Mouse (Mus musculus) neural tube, embryonic 11.5 days (tissue): Measurements from ENCODE around the gene Mmp14. TPM values are rescaled to one million over a fixed set of nuclear protein-coding genes. Genes with fewer than 3 reads are reported as not detected.

Source experiments
- ATAC-seq: fragments of 200-750 bp; cut with Nextera tagmentation; 2 replicates; pipeline ENCODE4 v1.8.0; 2017; ENCODE audit warnings: moderate number of reproducible peaks, mild to moderate bottlenecking, moderate TSS enrichment, moderate library complexity; ENCODE audit not compliant: insufficient read depth, low FRiP score, low TSS enrichment
- DNase-seq: peaks from one replicate; pipeline ENCODE4 v3.0.0-alpha.2; 2015; ENCODE audit warnings: low spot score
- H3K27ac ChIP-seq: fragments of 300-500 bp; sonication (generic); 2 replicates; pipeline ENCODE4 v1.5.1; 2014; ENCODE audit warnings: low read depth, mild to moderate bottlenecking, low read length
- H3K27me3 ChIP-seq: fragments of 300-500 bp; sonication (generic); 2 replicates; pipeline ENCODE4 v1.6.1; 2014; ENCODE audit warnings: mild to moderate bottlenecking, low read length, mixed read lengths; ENCODE audit not compliant: control insufficient read depth, insufficient read depth
- H3K36me3 ChIP-seq: fragments of 300-500 bp; sonication (generic); 2 replicates; pipeline ENCODE4 v1.6.1; 2014; ENCODE audit warnings: mild to moderate bottlenecking, low read length, moderate library complexity, mixed read lengths; ENCODE audit not compliant: control insufficient read depth, insufficient read depth
- H3K4me1 ChIP-seq: fragments of 300-500 bp; sonication (generic); 2 replicates; pipeline ENCODE4 v1.6.1; 2014; ENCODE audit warnings: low read length, mixed read lengths; ENCODE audit not compliant: control insufficient read depth, insufficient read depth
- H3K4me2 ChIP-seq: fragments of 300-500 bp; sonication (generic); 2 replicates; pipeline ENCODE4 v1.6.1; 2014; ENCODE audit warnings: low read depth, mild to moderate bottlenecking, moderate library complexity
- H3K4me3 ChIP-seq: fragments of 300-500 bp; sonication (generic); 2 replicates; pipeline ENCODE4 v1.5.1; 2014; ENCODE audit warnings: low read depth, low read length
- H3K9ac ChIP-seq: fragments of 300-500 bp; sonication (generic); 2 replicates; pipeline ENCODE4 v1.6.1; 2014; ENCODE audit warnings: mild to moderate bottlenecking, low read length
- H3K9me3 ChIP-seq: fragments of 300-500 bp; sonication (generic); 2 replicates; pipeline ENCODE4 v1.6.1; 2016; ENCODE audit warnings: low read length; ENCODE audit not compliant: control insufficient read depth
- WGBS: fragments of 180-500 bp; shearing (Covaris S2); extraction: QIAGEN DNeasy Blood & Tissue Kit; methylation state at CpG from one replicate; pipeline ENCODE4 v1.1.7; 2014; 5-methylcytosine and 5-hydroxymethylcytosine counted together
- polyA plus RNA-seq: library from polyadenylated mRNA; unstranded; fragments of >200 nt; fragmentation: Nextera tagmentation; extraction: Ambion mirVana; gene quantifications from 2 replicates; pipeline ENCODE4 v1.2.1, GENCODE M21; 2014

Mmp14 gene
- polyA plus RNA-seq, 1 experiment from 2014 or later = 70.6 TPM

- WGBS = 76% methylated on average over 2 of the region's 2 CpGs
- Histone ChIP-seq H3K4me2 (no peak overlapping the region), H3K9me3 (no peaks in the 10 kb centered on the region; the same call in 1 of the 2 replicates), H3K4me1 (no peaks in the 10 kb centered on the region), H3K4me3 (no peak overlapping the region), H3K36me3 (no peaks in the 10 kb centered on the region), H3K27me3 (no peaks in the 10 kb centered on the region), H3K27ac (no peak overlapping the region), H3K9ac (no peak overlapping the region)
- ATAC-seq (no peak), DNase-seq (no peak)
Observed at GRCm38 (mm10) chr14:54487732-54488131, 56.3 kb downstream of the Mmp14 start.

DNA sequence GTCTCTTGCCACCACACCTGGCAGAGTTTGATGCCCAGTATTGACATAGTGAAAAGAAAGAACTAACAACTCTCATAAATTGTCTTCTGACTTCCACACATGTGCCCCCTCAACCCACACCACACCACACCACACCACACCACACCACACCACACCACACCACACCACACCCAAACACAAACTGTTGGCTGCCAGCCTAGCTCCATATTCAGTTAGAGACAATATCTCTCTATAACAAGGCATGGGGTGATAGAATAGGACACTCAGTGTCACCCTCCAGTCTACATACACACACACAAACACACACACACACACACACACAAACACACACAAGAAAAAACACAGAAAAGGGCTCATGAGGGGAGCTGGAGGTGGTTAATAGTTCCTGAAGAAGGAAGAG lies 56.9 kb downstream of the Mmp14 start:
- ATAC-seq = no peak
- no peaks in the 10 kb centered on the region for H3K9me3 ChIP-seq
- no peak overlapping the region for H3K27ac ChIP-seq
- H3K27me3 ChIP-seq = no peaks in the 10 kb centered on the region
- no peak overlapping the region for H3K4me2 ChIP-seq
- no peaks in the 10 kb centered on the region for H3K36me3 ChIP-seq
- H3K4me1 ChIP-seq = no peaks in the 10 kb centered on the region
- no peak overlapping the region for H3K9ac ChIP-seq
- no peak for DNase-seq
- no peak overlapping the region for H3K4me3 ChIP-seq

GRCm38 (mm10) chr14:54492345-54493131 lies 61.1 kb downstream of the Mmp14 start:
- Histone ChIP-seq H3K9me3 (no peaks in the 10 kb centered on the region), H3K4me1 (no peaks in the 10 kb centered on the region), H3K27me3 (no peaks in the 10 kb centered on the region), H3K36me3 (no peaks in the 10 kb centered on the region), H3K9ac (no peak overlapping the region), H3K4me3 (no peak overlapping the region), H3K27ac (no peak overlapping the region), H3K4me2 (no peak overlapping the region)
- no peak for DNase-seq
- 68% methylated on average over 18 of the region's 18 CpGs for WGBS
- ATAC-seq = no peak

- H3K27ac ChIP-seq = no peak overlapping the region
- no peaks in the 10 kb centered on the region for H3K9me3 ChIP-seq
- H3K4me2 ChIP-seq = no peak overlapping the region
- ATAC-seq (no peak), DNase-seq (no peak)
- 97% methylated on average over 5 of the region's 5 CpGs for WGBS
- no peaks in the 10 kb centered on the region for H3K27me3 ChIP-seq
- H3K36me3 ChIP-seq = no peaks in the 10 kb centered on the region
- no peak overlapping the region for H3K9ac ChIP-seq
- H3K4me3 ChIP-seq = no peak overlapping the region
- H3K4me1 ChIP-seq = no peaks in the 10 kb centered on the region
Observed at GRCm38 (mm10) chr14:54493236-54493635, 61.8 kb downstream of the Mmp14 start.

- peak; percentile 77 for DNase-seq
- Histone ChIP-seq H3K4me1 (no peaks in the 10 kb centered on the region), H3K4me2 (no peak overlapping the region), H3K4me3 (no peak overlapping the region), H3K27me3 (no peaks in the 10 kb centered on the region), H3K27ac (no peak overlapping the region), H3K9me3 (no peaks in the 10 kb centered on the region), H3K36me3 (no peaks in the 10 kb centered on the region), H3K9ac (no peak overlapping the region)
- ATAC-seq = peak; percentile 41; the same call in 1 of the 2 replicates
- WGBS = 5% methylated on average over 3 of the region's 3 CpGs
Observed at GRCm38 (mm10) chr14:54494234-54494633, 62.8 kb downstream of the Mmp14 start.

Other genes starting within 250 kb of the Mmp14 start
- gene Dad1, start 177.5 kb upstream of the Mmp14 start, polyA plus RNA-seq = 274 and 286 TPM in 2 replicates
- gene Abhd4, start 177.4 kb upstream of the Mmp14 start, polyA plus RNA-seq = 45.7 and 46.6 TPM in 2 replicates
- gene Olfr49, start 146.7 kb upstream of the Mmp14 start, polyA plus RNA-seq = not detected in 2 replicates
- gene Oxa1l, start 70.8 kb upstream of the Mmp14 start, polyA plus RNA-seq = 49.8 and 53.0 TPM in 2 replicates
- 4.5 and 4.8 TPM in 2 replicates for gene Slc7a7, start 13.8 kb upstream of the Mmp14 start, polyA plus RNA-seq
- gene Mrpl52, start 4.7 kb upstream of the Mmp14 start, polyA plus RNA-seq = 190 and 216 TPM in 2 replicates
- gene Lrp10, start 32.5 kb downstream of the Mmp14 start, polyA plus RNA-seq = 24.5 and 26.6 TPM in 2 replicates
- 23.3 and 26.2 TPM in 2 replicates for gene Rem2, start 44.5 kb downstream of the Mmp14 start, polyA plus RNA-seq
- 124 and 126 TPM in 2 replicates for gene Prmt5, start 85.9 kb downstream of the Mmp14 start, polyA plus RNA-seq
- 36.7 and 41.4 TPM in 2 replicates for gene Haus4, start 123.0 kb downstream of the Mmp14 start, polyA plus RNA-seq
- gene Ajuba, start 145.9 kb downstream of the Mmp14 start, polyA plus RNA-seq = 27.9 TPM in 2 replicates
- 8.1 and 8.9 TPM in 2 replicates for gene 4931414P19Rik, start 174.4 kb downstream of the Mmp14 start, polyA plus RNA-seq
- gene Psmb5, start 186.4 kb downstream of the Mmp14 start, polyA plus RNA-seq = 444 and 470 TPM in 2 replicates
- 0.08 TPM in 1 of 2 replicates, not detected in the other for gene Psmb11, start 189.8 kb downstream of the Mmp14 start, polyA plus RNA-seq
- gene Gm17606, start 209.3 kb downstream of the Mmp14 start, polyA plus RNA-seq = not detected in 2 replicates
- gene Cdh24, start 209.8 kb downstream of the Mmp14 start, polyA plus RNA-seq = 6.8 and 9.7 TPM in 2 replicates